Mouse (Mus musculus): ENCODE data around the gene Ndufs2. TPM values are rescaled to one million over a fixed set of nuclear protein-coding genes. Genes with fewer than 3 reads are reported as not detected.
"Not testable (repeated sequence)": the region's sequence is repeated elsewhere in the genome, so short reads cannot be mapped to it uniquely, and the experiment has no call there.

Ndufs2 gene
- polyA plus RNA-seq, 1 experiment from 2014 or later: 215 TPM

GRCm38 (mm10) chr1:171247453-171247841 lies 3.7 kb downstream of the Ndufs2 start:
- H3K27ac ChIP-seq (replicated peaks): peak overlapping the region; percentile 86
- peak overlapping the region; percentile 72 for H3K4me2 ChIP-seq (replicated peaks)
- H3K9ac ChIP-seq (replicated peaks): peak overlapping the region; percentile 35
- H3K36me3 ChIP-seq: peaks cover 17% of the 10 kb centered on the region
- H3K4me1 ChIP-seq: peaks cover 56% of the 10 kb centered on the region
- no peaks in the 10 kb centered on the region for H3K9me3 ChIP-seq
- 18% methylated on average over 13 of the region's 13 CpGs for WGBS
- ATAC-seq (replicated peaks): peak; percentile 11; the same call in 1 of the 2 replicates
- peak overlapping the region; percentile 88 for H3K4me3 ChIP-seq
- no peaks in the 10 kb centered on the region for H3K27me3 ChIP-seq

- Histone ChIP-seq H3K27me3 (no peaks in the 10 kb centered on the region), H3K4me2 (replicated peaks) (peak overlapping the region; percentile 72), H3K4me1 (peaks cover 51% of the 10 kb centered on the region), H3K9ac (replicated peaks) (peak overlapping the region; percentile 95), H3K36me3 (peaks cover 22% of the 10 kb centered on the region), H3K9me3 (no peaks in the 10 kb centered on the region), H3K27ac (replicated peaks) (peak overlapping the region; percentile 86), H3K4me3 (peak overlapping the region; percentile 88)
- peak; percentile 93 for ATAC-seq (replicated peaks)
- WGBS: under 1% methylated on average over 41 of the region's 41 CpGs
These were observed 4.3 kb downstream of the Ndufs2 start for GRCm38 (mm10) chr1:171246709-171247452.

GRCm38 (mm10) chr1:171245353-171245752 lies 5.8 kb downstream of the Ndufs2 start:
- no peak overlapping the region for H3K9ac ChIP-seq (replicated peaks)
- H3K4me3 ChIP-seq: no peak overlapping the region
- peaks cover 35% of the 10 kb centered on the region for H3K4me1 ChIP-seq
- peaks cover 36% of the 10 kb centered on the region for H3K36me3 ChIP-seq
- no peak overlapping the region for H3K4me2 ChIP-seq (replicated peaks)
- no peak overlapping the region for H3K27ac ChIP-seq (replicated peaks)
- no peak for ATAC-seq (replicated peaks)
- no peaks in the 10 kb centered on the region for H3K9me3 ChIP-seq
- WGBS: 92% methylated on average over 8 of the region's 8 CpGs
- no peaks in the 10 kb centered on the region for H3K27me3 ChIP-seq

GRCm38 (mm10) chr1:171241952-171242351 lies 9.2 kb downstream of the Ndufs2 start:
- H3K4me2 ChIP-seq (replicated peaks); H3K9ac ChIP-seq (replicated peaks); H3K4me3 ChIP-seq; H3K27ac ChIP-seq (replicated peaks); H3K27me3 ChIP-seq; ATAC-seq (replicated peaks); H3K9me3 ChIP-seq: not testable (repeated sequence)
- peaks cover 69% of the 10 kb centered on the region for H3K36me3 ChIP-seq
- peaks cover 10% of the 10 kb centered on the region for H3K4me1 ChIP-seq
- 79% methylated on average over 12 of the region's 12 CpGs for WGBS

GRCm38 (mm10) chr1:171240911-171241310 lies 10.3 kb downstream of the Ndufs2 start:
- H3K27ac ChIP-seq (replicated peaks): no peak overlapping the region
- no peak overlapping the region for H3K4me2 ChIP-seq (replicated peaks)
- no peak for ATAC-seq (replicated peaks)
- peaks cover 4% of the 10 kb centered on the region for H3K4me1 ChIP-seq
- WGBS: 94% methylated on average over 10 of the region's 10 CpGs
- H3K9me3 ChIP-seq: no peaks in the 10 kb centered on the region
- H3K4me3 ChIP-seq: no peak overlapping the region
- H3K36me3 ChIP-seq: peaks cover 78% of the 10 kb centered on the region
- H3K9ac ChIP-seq (replicated peaks): no peak overlapping the region
- H3K27me3 ChIP-seq: no peaks in the 10 kb centered on the region

GRCm38 (mm10) chr1:171239992-171240744 lies 11.0 kb downstream of the Ndufs2 start:
- Histone ChIP-seq H3K4me1 (no peaks in the 10 kb centered on the region), H3K9ac (replicated peaks) (no peak overlapping the region), H3K4me2 (replicated peaks) (no peak overlapping the region), H3K4me3 (no peak overlapping the region), H3K36me3 (peaks cover 84% of the 10 kb centered on the region), H3K27me3 (no peaks in the 10 kb centered on the region), H3K9me3 (no peaks in the 10 kb centered on the region), H3K27ac (replicated peaks) (no peak overlapping the region)
- 83% methylated on average over 15 of the region's 15 CpGs for WGBS
- no peak for ATAC-seq (replicated peaks)

GRCm38 (mm10) chr1:171238463-171238862 lies 12.7 kb downstream of the Ndufs2 start:
- H3K9ac ChIP-seq (replicated peaks): no peak overlapping the region
- ATAC-seq (replicated peaks): no peak
- H3K36me3 ChIP-seq: peaks cover 92% of the 10 kb centered on the region
- H3K9me3 ChIP-seq: no peaks in the 10 kb centered on the region
- no peaks in the 10 kb centered on the region for H3K27me3 ChIP-seq
- H3K4me2 ChIP-seq (replicated peaks): no peak overlapping the region
- no peak overlapping the region for H3K4me3 ChIP-seq
- no peak overlapping the region for H3K27ac ChIP-seq (replicated peaks)
- no peaks in the 10 kb centered on the region for H3K4me1 ChIP-seq
- whole genome bisulfite sequencing: 61% methylated on average over 14 of the region's 14 CpGs

- 83% methylated on average over 6 of the region's 6 CpGs for WGBS
- ATAC-seq (replicated peaks): no peak
- Histone ChIP-seq H3K9ac (replicated peaks) (no peak overlapping the region), H3K36me3 (peaks cover 81% of the 10 kb centered on the region), H3K4me3 (no peak overlapping the region), H3K9me3 (no peaks in the 10 kb centered on the region), H3K4me2 (replicated peaks) (no peak overlapping the region), H3K27ac (replicated peaks) (no peak overlapping the region), H3K4me1 (no peaks in the 10 kb centered on the region), H3K27me3 (no peaks in the 10 kb centered on the region)
These were observed 13.8 kb downstream of the Ndufs2 start for GRCm38 (mm10) chr1:171237438-171237837.

GRCm38 (mm10) chr1:171235791-171236190 lies 15.4 kb downstream of the Ndufs2 start:
- peaks cover 66% of the 10 kb centered on the region for H3K36me3 ChIP-seq
- H3K9ac ChIP-seq (replicated peaks): no peak overlapping the region
- ATAC-seq (replicated peaks): no peak
- WGBS: 81% methylated on average over 4 of the region's 4 CpGs
- H3K27ac ChIP-seq (replicated peaks): no peak overlapping the region
- no peaks in the 10 kb centered on the region for H3K4me1 ChIP-seq
- H3K4me3 ChIP-seq: no peak overlapping the region
- no peaks in the 10 kb centered on the region for H3K27me3 ChIP-seq
- no peak overlapping the region for H3K4me2 ChIP-seq (replicated peaks)
- H3K9me3 ChIP-seq: no peaks in the 10 kb centered on the region

GRCm38 (mm10) chr1:171234538-171234937 lies 16.6 kb downstream of the Ndufs2 start:
- Histone ChIP-seq H3K4me3 (no peak overlapping the region), H3K27ac (replicated peaks) (no peak overlapping the region), H3K9ac (replicated peaks) (no peak overlapping the region), H3K4me2 (replicated peaks) (no peak overlapping the region), H3K9me3 (no peaks in the 10 kb centered on the region), H3K4me1 (no peaks in the 10 kb centered on the region), H3K27me3 (no peaks in the 10 kb centered on the region), H3K36me3 (peaks cover 54% of the 10 kb centered on the region)
- no peak for ATAC-seq (replicated peaks)
- 96% methylated on average over 4 of the region's 4 CpGs for WGBS

- WGBS: 93% methylated on average over 14 of the region's 14 CpGs
- H3K36me3 ChIP-seq: peaks cover 51% of the 10 kb centered on the region
- H3K9me3 ChIP-seq: no peaks in the 10 kb centered on the region
- no peak within 1 kb of the TSS for H3K9ac ChIP-seq (replicated peaks)
- no peak for ATAC-seq (replicated peaks)
- H3K4me1 ChIP-seq: no peaks in the 10 kb centered on the region
- no peak within 1 kb of the TSS for H3K4me3 ChIP-seq
- no peaks in the 10 kb centered on the region for H3K27me3 ChIP-seq
- no peak within 1 kb of the TSS for H3K27ac ChIP-seq (replicated peaks)
- no peak within 1 kb of the TSS for H3K4me2 ChIP-seq (replicated peaks)
These were observed 17.1 kb downstream of the Ndufs2 start, which contains the start of gene Fcer1g for GRCm38 (mm10) chr1:171234126-171234525. Gene Fcer1g, minus strand, starts transcription at chr1:171234365.
